Comparison of ENCODE assay signal across 17 mouse cellular contexts in genomic region chr13:90742615-90743402, GRCm38 (mm10).
DNase-seq lines count a peak whose midpoint lies in the region; ATAC-seq and TF ChIP-seq lines count a peak whose summit lies in the region.
"Had no signal": no experiment of that assay in that cellular context is flagged by ENCODE, and none has a peak within 500 bp of the region (broad histone marks: within the 10 kb centered on the region; RNA-seq: fewer than 3 reads in every experiment).

No protein-coding gene starts in this region.

- H3K27me3 ChIP-seq in hindbrain, embryonic 11.5 days (ENCODE audit: control insufficient read depth, insufficient read depth, low read length), result no peaks in the 10 kb centered on the region
- H3K27me3 ChIP-seq in hindbrain, embryonic 10.5 days (ENCODE audit: insufficient read depth, poor library complexity, severe bottlenecking), result no peaks in the 10 kb centered on the region
- no peaks in the 10 kb centered on the region for H3K27me3 ChIP-seq in embryonic facial prominence, embryonic 15.5 days
- H3K27me3 ChIP-seq in hindbrain, postnatal 0 days (ENCODE audit: insufficient read depth, low read length), result no peaks in the 10 kb centered on the region
- no peaks in the 10 kb centered on the region for H3K27me3 ChIP-seq in heart, embryonic 12.5 days (replicated peaks)
- H3K27me3 ChIP-seq: CH12.LX; neural tube, embryonic 12.5 days had no signal

- no peaks in the 10 kb centered on the region for H3K36me3 ChIP-seq in hindbrain, embryonic 11.5 days (ENCODE audit: control insufficient read depth, insufficient read depth, low read length)
- H3K36me3 ChIP-seq in hindbrain, embryonic 10.5 days, result no peaks in the 10 kb centered on the region
- H3K36me3 ChIP-seq in embryonic facial prominence, embryonic 15.5 days, result no peaks in the 10 kb centered on the region
- no peaks in the 10 kb centered on the region for H3K36me3 ChIP-seq in hindbrain, postnatal 0 days (ENCODE audit: insufficient read depth, low read length)
- H3K36me3 ChIP-seq in heart, embryonic 12.5 days, result no peaks in the 10 kb centered on the region
- H3K36me3 ChIP-seq: neural tube, embryonic 12.5 days had no signal

- peak; percentile 69; the same call in 1 of the 2 replicates for ATAC-seq in hindbrain, embryonic 11.5 days (ENCODE audit: low FRiP score)
- ATAC-seq in embryonic facial prominence, embryonic 15.5 days (ENCODE audit: insufficient number of reproducible peaks, low FRiP score, low TSS enrichment, low read depth), result peak; percentile 62
- no peak; the same call in 1 of the 2 replicates for ATAC-seq in hindbrain, postnatal 0 days
- ATAC-seq in heart, embryonic 12.5 days (ENCODE audit: insufficient number of reproducible peaks, low FRiP score), result no peak
- ATAC-seq in monocyte, adult 5-6 weeks (replicated peaks; ENCODE audit: insufficient number of reproducible peaks, low FRiP score, low TSS enrichment, poor library complexity, severe bottlenecking), result no peak
- ATAC-seq: lung, postnatal 0 days had no signal

- no peaks in the 10 kb centered on the region for H3K4me1 ChIP-seq in hindbrain, embryonic 11.5 days (replicated peaks; ENCODE audit: control insufficient read depth, insufficient read depth, low read length)
- H3K4me1 ChIP-seq in hindbrain, embryonic 10.5 days (replicated peaks), result no peaks in the 10 kb centered on the region
- no peaks in the 10 kb centered on the region for H3K4me1 ChIP-seq in embryonic facial prominence, embryonic 15.5 days
- no peaks in the 10 kb centered on the region for H3K4me1 ChIP-seq in hindbrain, postnatal 0 days (ENCODE audit: insufficient read depth, low read length)
- peaks cover 24% of the 10 kb centered on the region for H3K4me1 ChIP-seq in heart, embryonic 12.5 days (replicated peaks)
- H3K4me1 ChIP-seq: neural tube, embryonic 12.5 days had no signal

- no peak for TF ChIP-seq CTCF in hindbrain, postnatal 0 days (IDR thresholded peaks at IDR 0.05; ENCODE audit: low read depth)

- H3K4me2 ChIP-seq in hindbrain, embryonic 11.5 days (replicated peaks; ENCODE audit: low read depth, low read length), result no peak overlapping the region
- no peak overlapping the region for H3K4me2 ChIP-seq in embryonic facial prominence, embryonic 15.5 days (replicated peaks)
- H3K4me2 ChIP-seq in hindbrain, postnatal 0 days (ENCODE audit: low read depth, low read length), result no peak overlapping the region
- H3K4me2 ChIP-seq in heart, embryonic 12.5 days, result no peak overlapping the region
- H3K4me2 ChIP-seq: neural tube, embryonic 12.5 days had no signal

- WGBS in hindbrain, embryonic 11.5 days, result 72% methylated on average over 4 of the region's 4 CpGs
- 79% methylated on average over 4 of the region's 4 CpGs for WGBS in hindbrain, embryonic 10.5 days
- WGBS in embryonic facial prominence, embryonic 15.5 days, result 40% methylated on average over 4 of the region's 4 CpGs
- 60% methylated on average over 4 of the region's 4 CpGs for WGBS in hindbrain, postnatal 0 days
- 75% methylated on average over 4 of the region's 4 CpGs for WGBS in heart, embryonic 12.5 days

- H3K9me3 ChIP-seq in hindbrain, embryonic 11.5 days (ENCODE audit: control insufficient read depth, low read length), result no peaks in the 10 kb centered on the region
- no peaks in the 10 kb centered on the region for H3K9me3 ChIP-seq in hindbrain, embryonic 10.5 days
- no peaks in the 10 kb centered on the region for H3K9me3 ChIP-seq in embryonic facial prominence, embryonic 15.5 days (replicated peaks)
- no peaks in the 10 kb centered on the region for H3K9me3 ChIP-seq in hindbrain, postnatal 0 days (ENCODE audit: low read length)
- H3K9me3 ChIP-seq in heart, embryonic 12.5 days (replicated peaks), result no peaks in the 10 kb centered on the region
- H3K9me3 ChIP-seq: neural tube, embryonic 12.5 days had no signal

- H3K9ac ChIP-seq in hindbrain, embryonic 11.5 days (ENCODE audit: low read depth, low read length), result no peak overlapping the region
- H3K9ac ChIP-seq in embryonic facial prominence, embryonic 15.5 days, result no peak overlapping the region
- no peak overlapping the region for H3K9ac ChIP-seq in hindbrain, postnatal 0 days (replicated peaks; ENCODE audit: low read length)
- no peak overlapping the region for H3K9ac ChIP-seq in heart, embryonic 12.5 days
- H3K9ac ChIP-seq: neural tube, embryonic 12.5 days had no signal

- no peak for DNase-seq in hindbrain, embryonic 11.5 days (ENCODE audit: low spot score)
- DNase-seq in hindbrain, embryonic 10.5 days (ENCODE audit: low spot score), result no peak
- DNase-seq in NIH3T3 (ENCODE audit: low read depth), result peak; percentile 33
- peak; percentile 32 for DNase-seq in hindbrain, postnatal 0 days (ENCODE audit: low spot score)
- no peak for DNase-seq in thymus, postnatal 14 days
- DNase-seq: adrenal gland, postnatal 36 days; cerebellum, adult 2 months; gastrocnemius, postnatal 25 days; kidney, adult 18-20 months; liver had no signal

- no peak overlapping the region for H3K4me3 ChIP-seq in hindbrain, embryonic 11.5 days (ENCODE audit: low read depth, low read length)
- H3K4me3 ChIP-seq in hindbrain, embryonic 10.5 days, result no peak overlapping the region
- H3K4me3 ChIP-seq in embryonic facial prominence, embryonic 15.5 days (replicated peaks), result no peak overlapping the region
- no peak overlapping the region for H3K4me3 ChIP-seq in hindbrain, postnatal 0 days (ENCODE audit: low read length)
- H3K4me3 ChIP-seq in heart, embryonic 12.5 days, result no peak overlapping the region
- H3K4me3 ChIP-seq: neural tube, embryonic 12.5 days had no signal

- H3K27ac ChIP-seq in hindbrain, embryonic 11.5 days (ENCODE audit: low read depth, low read length), result no peak overlapping the region
- no peak overlapping the region for H3K27ac ChIP-seq in hindbrain, embryonic 10.5 days
- no peak overlapping the region for H3K27ac ChIP-seq in embryonic facial prominence, embryonic 15.5 days (replicated peaks)
- no peak overlapping the region for H3K27ac ChIP-seq in hindbrain, postnatal 0 days
- H3K27ac ChIP-seq in heart, embryonic 12.5 days (ENCODE audit: poor library complexity, severe bottlenecking), result no peak overlapping the region
- H3K27ac ChIP-seq: kidney, postnatal 0 days; neural tube, embryonic 12.5 days had no signal

Comparison
In these comparisons a context has a peak if more than half of its experiments do, and no peak if none do; other contexts are left out.
1. ATAC-seq: peak in hindbrain, embryonic 11.5 days (single experiment) and embryonic facial prominence, embryonic 15.5 days (single experiment); none in hindbrain, postnatal 0 days (single experiment), heart, embryonic 12.5 days (single experiment) and monocyte, adult 5-6 weeks (single experiment).
2. DNase-seq: peak in NIH3T3 (single experiment) and hindbrain, postnatal 0 days (single experiment); none in hindbrain, embryonic 11.5 days (single experiment), hindbrain, embryonic 10.5 days (single experiment) and thymus, postnatal 14 days (single experiment).